Mouse (Mus musculus) 3134 (cell line): Measurements from ENCODE around the gene Rps23.

ENCODE experiments used
- DNase-seq: peaks from one replicate; pipeline ENCODE4 v3.0.0-alpha.2; 2011; ENCODE audit warnings: low spot score; ENCODE audit not compliant: insufficient read length; ENCODE audit errors: extremely low read depth

Rps23 gene

DNA sequence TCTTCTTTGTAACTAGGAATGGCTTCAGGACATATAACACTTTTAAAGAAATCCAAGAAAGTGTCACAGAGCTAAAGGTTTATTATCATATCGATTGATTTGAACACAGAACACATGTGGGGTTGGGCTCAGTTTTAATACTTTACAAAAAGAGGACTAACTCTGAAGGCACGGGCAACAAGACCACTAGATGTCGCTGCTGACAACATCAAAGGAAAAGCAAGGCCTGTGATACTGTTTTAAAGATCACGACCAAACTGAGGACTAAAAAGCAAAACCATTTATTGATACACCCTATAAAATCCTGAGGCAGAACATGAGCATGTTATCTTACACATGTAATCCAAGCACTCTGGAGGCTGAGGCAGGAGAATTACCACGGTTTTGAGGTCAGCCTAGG is 7.1 kb downstream of the Rps23 start:
- DNase-seq, result peak; percentile 26

DNA sequence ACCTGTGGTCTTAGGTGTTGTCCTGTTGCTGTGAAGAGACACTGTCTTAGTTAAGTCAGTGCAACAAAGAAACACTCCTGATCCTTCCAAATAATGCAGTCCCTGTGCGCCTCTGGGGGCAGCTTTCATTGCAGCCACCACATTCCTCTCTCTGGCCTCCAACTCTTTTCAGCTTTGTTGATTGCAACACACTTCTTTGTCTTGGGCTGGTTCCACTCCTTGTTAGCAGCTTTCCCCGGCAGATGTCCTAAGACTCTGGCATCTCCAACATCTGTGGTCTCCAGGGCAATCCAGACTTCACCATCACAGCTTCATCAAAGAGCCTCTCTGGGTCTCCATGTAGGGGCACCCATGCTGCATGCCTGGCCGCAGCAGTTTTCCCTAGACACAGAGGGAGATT is 10.5 kb downstream of the Rps23 start:
- no peak for DNase-seq

DNA sequence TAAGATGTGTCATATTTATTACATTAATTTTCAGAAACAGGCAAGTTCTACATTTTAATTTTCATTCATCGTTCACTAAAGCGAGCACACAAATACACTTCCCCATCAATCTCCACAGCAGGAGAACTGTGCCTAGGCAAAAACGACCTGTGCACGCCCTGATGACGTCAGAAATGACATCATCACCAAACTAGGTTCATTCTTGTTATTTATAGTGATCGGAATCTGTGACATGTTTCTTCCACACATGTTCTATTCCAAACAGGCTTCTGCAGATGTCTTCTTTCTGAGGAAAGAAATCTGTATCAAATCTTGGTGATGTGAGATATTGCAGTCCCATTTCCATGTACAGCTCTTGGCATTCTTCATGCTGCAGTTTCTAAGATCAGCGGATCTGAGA is 13.1 kb downstream of the Rps23 start:
- DNase-seq, result no peak

DNA sequence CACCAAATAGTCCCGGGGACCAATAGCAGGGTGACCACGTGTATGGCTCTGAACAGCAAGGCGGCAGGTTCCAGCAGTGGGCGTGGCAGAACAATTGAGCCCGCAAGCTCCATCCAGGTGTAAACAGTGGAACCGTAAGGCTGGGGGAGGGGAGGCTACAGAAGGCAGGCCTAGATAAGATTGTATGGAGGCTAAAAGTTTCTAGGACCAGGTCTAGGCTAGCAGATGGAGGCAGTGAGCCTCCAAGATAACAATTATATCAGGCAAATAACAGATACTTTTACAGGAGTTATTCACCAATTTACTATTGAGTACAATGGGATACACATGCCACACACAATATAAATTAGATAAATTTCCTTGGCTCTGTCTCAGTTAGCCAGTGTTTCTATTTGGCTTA is 16.4 kb downstream of the Rps23 start:
- no peak for DNase-seq

DNA sequence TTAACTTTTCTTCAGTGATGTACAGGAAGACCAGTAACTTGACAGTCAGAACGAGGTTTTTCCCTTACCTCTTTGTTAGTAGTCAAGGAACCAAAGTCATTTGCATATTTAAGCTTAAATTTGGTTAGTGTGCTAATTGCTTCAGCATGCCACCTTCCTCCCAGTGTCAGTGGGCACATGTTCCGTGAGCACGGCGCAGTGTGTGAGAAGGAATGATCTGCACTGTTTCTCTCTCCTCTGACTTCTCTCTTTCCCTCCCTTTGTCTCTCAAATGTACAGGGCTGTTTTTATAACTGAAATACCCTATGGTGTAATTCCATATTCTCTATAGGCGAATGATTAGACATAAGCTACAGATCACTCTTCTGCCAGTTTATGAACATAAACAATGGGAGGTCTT is 16.8 kb downstream of the Rps23 start:
- DNase-seq, result no peak

DNA sequence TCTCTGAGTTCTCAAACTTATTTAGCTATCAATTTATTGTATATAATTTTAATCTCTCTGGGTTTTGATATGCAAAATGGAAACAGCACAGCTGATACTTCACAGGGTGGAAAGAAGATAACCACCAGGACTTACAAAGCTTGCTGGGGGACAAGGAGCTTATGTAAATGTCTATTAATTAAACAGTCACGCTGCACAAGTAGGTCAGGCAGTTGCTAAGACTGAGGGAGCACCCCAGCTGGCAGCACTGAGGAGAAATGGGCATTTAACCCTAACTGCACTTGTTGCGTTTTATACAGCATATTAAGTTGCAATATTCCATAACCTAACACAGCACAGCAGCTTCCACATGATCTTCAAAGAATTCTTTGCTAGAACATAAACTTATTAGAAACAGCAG is 36.1 kb downstream of the Rps23 start:
- no peak for DNase-seq

DNA sequence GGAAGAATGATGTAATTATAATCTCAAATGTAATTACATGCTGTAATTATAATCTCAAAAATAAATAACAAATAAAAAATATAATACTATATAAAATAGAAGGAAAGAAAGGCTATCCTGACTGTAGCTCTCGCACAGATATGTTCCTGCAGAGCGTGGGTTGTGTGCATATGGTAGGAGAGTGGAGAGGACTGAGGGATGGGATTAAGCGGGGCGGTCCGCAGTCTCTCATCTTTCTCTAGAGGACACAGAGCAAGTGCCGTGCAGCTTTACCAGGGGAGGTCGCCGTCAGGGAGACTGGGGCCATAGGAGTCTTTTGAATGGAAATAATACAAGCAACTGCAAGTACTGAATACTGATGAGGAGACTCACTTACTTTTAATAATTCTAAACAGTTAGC is 37.8 kb downstream of the Rps23 start:
- DNase-seq, result no peak

DNA sequence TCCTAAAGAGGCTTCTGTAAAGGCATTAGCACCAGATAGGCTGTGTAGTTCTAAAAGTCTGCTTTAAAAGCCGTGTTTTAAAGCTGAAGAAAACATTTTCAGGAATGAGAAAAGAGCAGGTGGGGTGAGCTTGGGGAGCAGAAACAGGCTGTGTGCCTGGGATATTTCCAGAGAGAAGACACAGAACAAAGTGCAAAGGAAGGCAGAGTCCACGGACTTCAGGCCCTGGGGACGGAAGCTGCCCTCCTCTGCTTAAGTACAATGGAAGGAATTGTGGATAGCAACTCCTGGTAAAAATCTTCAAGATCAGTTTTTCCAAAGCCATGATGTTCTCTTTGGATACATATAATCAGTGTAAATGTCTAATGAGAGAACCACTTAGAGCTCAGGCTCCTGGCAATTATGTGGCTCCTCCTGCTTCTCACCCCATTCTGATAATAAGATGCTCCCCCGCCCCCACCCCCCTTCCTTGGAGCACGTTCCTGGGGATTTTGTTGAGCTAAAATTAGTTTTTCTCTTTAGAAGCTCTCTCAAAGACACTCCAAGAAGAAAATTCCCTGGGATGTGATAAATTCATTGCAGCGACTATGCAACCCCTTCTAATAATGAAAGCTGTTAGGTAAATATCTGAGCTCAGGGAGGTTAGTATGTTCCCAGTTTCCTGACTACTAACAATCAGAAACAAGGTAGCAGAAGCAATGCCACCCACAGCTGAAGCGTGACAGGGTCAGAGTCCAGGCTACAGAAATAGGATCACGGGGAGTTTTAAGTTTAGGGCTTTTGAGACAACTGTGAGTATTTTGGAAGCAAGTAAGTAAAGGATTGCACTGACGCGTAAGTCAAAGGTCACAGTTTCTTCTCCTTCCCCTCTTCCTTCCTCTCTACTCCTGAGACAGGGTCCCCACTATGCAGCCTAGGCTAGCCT is 40.3 kb downstream of the Rps23 start:
- no peak for DNase-seq

DNA sequence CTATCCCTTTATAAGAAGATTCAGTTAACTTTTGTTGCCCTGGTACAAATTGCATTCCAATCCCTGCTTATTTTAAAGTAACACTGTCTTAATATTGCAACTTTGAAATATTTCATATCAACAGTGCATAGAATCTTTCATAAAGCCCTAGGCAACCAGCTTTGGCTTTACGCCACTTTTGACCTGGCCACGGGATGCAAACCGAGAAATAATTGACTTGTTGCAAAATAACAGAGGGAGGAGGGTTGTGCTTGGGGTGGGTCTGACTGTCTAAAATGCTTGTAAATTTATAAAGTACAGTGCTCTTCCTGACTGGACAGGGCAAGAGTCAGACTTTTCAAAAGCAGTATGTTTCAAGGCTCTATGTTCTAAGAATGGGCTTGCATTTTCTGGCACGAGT is 41.8 kb downstream of the Rps23 start:
- no peak for DNase-seq

DNA sequence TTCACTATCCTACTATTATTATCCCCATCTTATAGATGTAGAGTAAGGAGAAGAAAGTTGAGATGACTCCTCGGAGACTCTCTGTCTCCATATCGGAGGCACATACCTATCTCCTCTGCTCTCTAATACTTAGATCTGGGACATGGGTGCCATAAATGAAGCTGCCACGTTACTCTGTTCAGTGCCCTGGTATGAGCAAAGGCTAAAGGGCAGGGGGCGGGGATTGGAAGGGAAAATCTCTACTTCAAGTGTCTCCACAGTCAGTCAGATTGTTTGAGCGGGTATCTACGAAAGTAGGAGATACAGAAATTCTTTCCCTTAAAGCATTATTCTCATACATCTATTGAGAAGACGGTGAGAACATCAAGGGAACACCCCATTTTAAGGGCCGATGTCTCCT is 43.2 kb downstream of the Rps23 start:
- no peak for DNase-seq

DNA sequence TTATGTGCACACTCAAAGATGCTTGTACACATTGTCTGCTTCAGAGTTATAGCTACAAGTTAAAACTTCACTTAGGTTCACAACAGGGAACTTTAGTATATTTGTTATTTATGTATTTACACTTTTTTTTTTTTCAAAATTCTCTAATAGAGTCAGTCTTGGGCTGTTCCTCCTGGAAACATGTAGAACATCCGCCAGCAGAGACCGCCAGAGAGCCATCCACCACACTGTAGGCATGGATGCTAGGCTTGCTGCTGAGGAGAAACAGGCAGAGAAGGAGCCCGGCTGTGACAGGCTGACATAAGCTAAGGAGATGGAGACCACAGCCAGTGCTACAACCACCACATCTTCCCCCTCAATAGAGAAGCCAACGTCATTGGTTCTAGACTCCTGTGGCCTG is 44.7 kb downstream of the Rps23 start:
- peak; percentile 34 for DNase-seq

DNA sequence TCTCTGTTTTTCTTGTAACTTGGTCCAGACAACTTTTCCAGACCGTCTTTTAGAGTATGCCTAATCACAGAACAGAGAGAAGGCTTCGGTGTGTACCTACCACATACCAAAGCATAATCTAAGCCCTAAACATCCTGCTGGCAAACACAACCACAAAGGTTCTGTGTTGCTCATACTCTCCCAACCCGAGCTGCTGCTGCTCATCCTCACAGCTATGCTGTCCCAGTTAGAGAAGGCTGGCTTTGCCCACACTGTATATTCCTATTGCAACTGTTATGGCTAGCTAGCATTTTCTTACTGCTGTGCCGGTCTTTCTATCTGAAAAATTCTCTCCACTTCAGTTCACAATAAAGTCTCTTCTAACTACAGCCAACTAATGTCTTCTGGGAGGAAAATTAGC is 46.2 kb downstream of the Rps23 start:
- DNase-seq, result no peak

DNA sequence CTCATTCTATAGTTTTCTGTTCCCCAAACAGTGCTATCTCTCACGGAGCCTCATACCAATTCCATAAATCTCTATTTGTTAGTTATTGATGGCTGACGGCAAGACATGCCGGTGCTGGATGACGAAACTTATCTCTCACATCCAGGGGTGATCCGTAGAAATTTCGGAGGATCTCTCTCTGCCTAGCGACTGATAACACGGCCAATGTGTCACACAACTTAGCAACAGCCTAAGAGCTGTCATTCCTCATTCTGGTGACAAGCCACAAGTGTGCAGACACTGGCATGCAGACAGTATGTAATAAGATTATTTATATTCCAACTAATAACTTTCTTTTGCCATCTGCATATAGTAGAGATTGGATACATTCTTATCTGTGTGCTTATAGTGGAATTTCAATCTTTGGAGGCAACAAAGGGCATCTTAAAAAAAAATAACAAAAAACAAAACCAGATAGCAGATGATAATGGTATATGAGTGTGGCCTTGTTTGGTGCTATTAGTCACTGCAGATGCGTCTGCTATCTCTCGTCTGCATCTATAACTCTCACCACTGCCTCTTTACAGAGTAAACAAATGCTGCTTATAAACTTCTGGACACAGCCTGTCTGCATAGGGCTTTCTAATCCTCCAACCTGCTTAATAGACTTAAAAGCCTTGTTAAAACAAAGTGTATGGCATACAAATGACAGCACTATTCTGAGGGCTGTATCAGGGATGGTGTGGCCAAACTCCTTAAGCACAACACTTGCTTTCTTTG is 47.7 kb downstream of the Rps23 start:
- DNase-seq, result no peak

DNA sequence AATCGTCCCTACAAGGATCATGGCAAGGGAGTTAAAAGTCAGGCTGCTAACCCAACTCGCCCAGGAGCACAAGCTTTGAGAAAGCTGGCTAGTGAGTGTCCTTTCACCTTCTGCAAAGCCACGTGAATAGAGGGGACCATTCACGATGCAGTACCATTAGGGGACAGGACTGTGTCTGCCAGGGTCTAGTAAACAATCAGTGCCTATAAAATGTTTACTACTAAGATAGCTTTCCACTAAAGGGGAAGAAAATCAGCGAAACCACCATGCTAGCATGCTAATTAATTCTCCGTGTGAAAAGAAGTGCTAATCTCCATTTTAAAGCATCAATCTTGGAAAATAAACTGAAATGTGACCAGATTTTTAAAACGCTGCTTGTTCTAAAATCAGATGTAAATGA is 50.7 kb downstream of the Rps23 start:
- no peak for DNase-seq
